Mouse (Mus musculus) heart, postnatal 0 days (tissue): ENCODE data around the gene Cep164. TPM values are rescaled to one million over a fixed set of nuclear protein-coding genes. Genes with fewer than 3 reads are reported as not detected.

Experiments used
- ATAC-seq: fragments of 200-750 bp; cut with Nextera tagmentation; 2 replicates; pipeline ENCODE4 v1.8.0; 2017; ENCODE audit warnings: low read depth, moderate number of reproducible peaks, moderate library complexity; ENCODE audit not compliant: insufficient read depth
- DNase-seq: peaks from one replicate; pipeline ENCODE4 v3.0.0-alpha.2; 2016; ENCODE audit warnings: low spot score
- H3K27ac ChIP-seq: fragments of 300-500 bp; sonication (generic); 2 replicates; pipeline ENCODE4 v1.5.1; 2014; ENCODE audit warnings: low read depth, mild to moderate bottlenecking
- H3K27me3 ChIP-seq: fragments of 300-500 bp; sonication (generic); 2 replicates; pipeline ENCODE4 v1.6.1; 2014; ENCODE audit warnings: low read length, mixed read lengths; ENCODE audit not compliant: control insufficient read depth, insufficient read depth
- H3K36me3 ChIP-seq: fragments of 300-500 bp; sonication (generic); replicated peaks from 2 replicates; pipeline ENCODE4 v1.6.1; 2014; ENCODE audit warnings: low read length, mixed read lengths; ENCODE audit not compliant: control insufficient read depth, insufficient read depth
- H3K4me1 ChIP-seq: fragments of 300-500 bp; sonication (generic); 2 replicates; pipeline ENCODE4 v1.6.1; 2014; ENCODE audit warnings: antibody characterized with exemption; ENCODE audit not compliant: control insufficient read depth, insufficient read depth
- H3K4me2 ChIP-seq: fragments of 300-500 bp; sonication (generic); 2 replicates; pipeline ENCODE4 v1.6.1; 2014; ENCODE audit warnings: low read depth, mild to moderate bottlenecking, low read length, moderate library complexity
- H3K4me3 ChIP-seq: fragments of 300-500 bp; sonication (generic); 2 replicates; pipeline ENCODE4 v1.5.1; 2014; ENCODE audit warnings: low read depth, low read length
- H3K9ac ChIP-seq: fragments of 300-500 bp; sonication (generic); replicated peaks from 2 replicates; pipeline ENCODE4 v1.6.1; 2014; ENCODE audit warnings: low read depth, low read length, mixed read lengths
- H3K9me3 ChIP-seq: fragments of 300-500 bp; sonication (generic); replicated peaks from 2 replicates; pipeline ENCODE4 v1.6.1; 2016; ENCODE audit warnings: low read length; ENCODE audit not compliant: control insufficient read depth
- CTCF ChIP-seq: IDR thresholded peaks from 2 replicates; pipeline ENCODE4 v1.5.1; 2016; ENCODE audit warnings: antibody characterized with exemption, control low read depth, low read depth
- EP300 ChIP-seq: IDR thresholded peaks from 2 replicates; pipeline ENCODE4 v1.6.1; 2016; ENCODE audit warnings: antibody characterized with exemption, low read depth
- WGBS: fragments of 180-500 bp; shearing (Covaris S2); extraction: QIAGEN DNeasy Blood & Tissue Kit; methylation state at CpG from one replicate; pipeline ENCODE4 v1.1.7; 2014; 5-methylcytosine and 5-hydroxymethylcytosine counted together
- polyA plus RNA-seq: library from polyadenylated mRNA; unstranded; fragments of >200 nt; fragmentation: Nextera tagmentation; extraction: Ambion mirVana; gene quantifications from 2 replicates; pipeline ENCODE4 v1.2.1, GENCODE M21; 2015
- total RNA-seq: library from RNA; depleted of rRNA; stranded (reverse); fragments of >200 nt; gene quantifications from 2 replicates; pipeline ENCODE4 v1.2.3, GENCODE M21; 2014; ENCODE audit warnings: low replicate concordance

Gene Cep164
- total and polyA plus RNA-seq, 2 experiments from 2014 or later, result 7.0 to 29.8 TPM

DNA sequence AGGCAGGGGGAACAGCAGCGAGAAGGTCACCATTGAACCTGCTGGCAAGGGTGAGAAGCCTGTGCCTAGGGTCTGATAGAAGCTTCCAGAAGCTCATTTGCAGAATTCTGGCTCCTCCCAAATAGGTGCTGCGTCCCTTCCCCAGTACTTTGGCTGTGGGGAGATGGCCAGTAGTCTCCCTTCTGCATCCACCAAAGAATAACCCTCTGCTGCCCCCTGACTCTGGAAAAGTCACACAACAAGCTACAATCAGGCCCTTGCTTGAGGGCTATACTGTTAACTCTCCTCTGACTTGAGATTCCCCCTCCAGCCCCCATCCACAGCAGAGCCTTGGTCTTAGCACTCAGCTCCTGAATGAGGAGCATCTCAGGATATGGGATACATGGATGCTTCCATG lies 87.9 kb downstream of the Cep164 start:
- TF ChIP-seq EP300 (no peak), CTCF (peak; percentile 41; the same call in 1 of the 2 replicates)
- 74% methylated on average over 2 of the region's 2 CpGs for WGBS
- DNase-seq (no peak), ATAC-seq (no peak)
- no peaks in the 10 kb centered on the region for H3K9me3 ChIP-seq
- H3K4me2 ChIP-seq, result no peak overlapping the region
- H3K27ac ChIP-seq, result no peak overlapping the region
- H3K27me3 ChIP-seq, result peaks cover 19% of the 10 kb centered on the region
- no peak overlapping the region for H3K9ac ChIP-seq
- no peak overlapping the region for H3K4me3 ChIP-seq
- H3K36me3 ChIP-seq, result no peaks in the 10 kb centered on the region
- no peaks in the 10 kb centered on the region for H3K4me1 ChIP-seq

DNA sequence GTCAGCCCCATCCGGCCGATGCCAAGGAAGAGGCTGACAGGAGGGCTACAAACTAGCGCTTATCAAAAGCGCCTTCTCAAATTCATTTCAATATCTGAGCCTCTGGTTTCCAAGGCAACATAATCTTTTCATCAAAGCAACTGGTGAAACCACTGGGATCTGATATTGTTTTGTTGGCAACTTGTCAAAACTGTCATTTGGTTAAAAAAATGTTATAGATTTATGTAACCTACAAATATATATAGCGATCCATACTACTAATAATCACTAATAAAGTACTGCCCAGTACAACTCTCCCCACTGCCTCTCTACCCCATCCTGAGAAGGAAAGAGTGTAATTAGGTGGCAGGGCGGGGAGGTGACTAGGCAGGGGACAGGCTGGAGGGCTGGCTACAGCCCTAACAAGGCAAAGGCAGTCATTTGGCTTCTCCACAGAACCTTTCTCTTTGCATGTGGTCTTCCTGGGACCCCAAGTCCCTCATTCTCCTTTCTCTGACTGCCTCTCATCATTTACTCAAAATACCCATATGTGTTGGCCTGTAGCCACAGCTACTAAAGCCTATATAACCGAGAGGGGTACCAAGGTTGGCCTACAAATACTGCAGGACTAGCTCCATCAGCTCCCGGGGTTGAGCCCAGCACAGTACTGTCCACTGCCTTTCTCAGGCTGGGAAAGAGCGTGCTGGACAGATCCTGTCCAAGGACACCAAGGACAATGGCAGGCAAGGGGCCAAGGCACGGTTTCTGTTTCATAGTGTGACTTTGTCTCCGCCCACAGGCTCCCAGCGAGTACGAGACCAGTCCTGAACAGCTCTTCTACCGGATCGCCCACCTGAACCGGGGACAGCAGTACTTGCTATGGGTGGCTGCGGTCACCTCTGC lies 88.5 kb downstream of the Cep164 start:
- Histone ChIP-seq H3K36me3 (no peaks in the 10 kb centered on the region), H3K9ac (no peak overlapping the region), H3K4me2 (no peak overlapping the region), H3K4me1 (no peaks in the 10 kb centered on the region), H3K27ac (no peak overlapping the region), H3K27me3 (peaks cover 19% of the 10 kb centered on the region), H3K4me3 (no peak overlapping the region), H3K9me3 (no peaks in the 10 kb centered on the region)
- DNase-seq (peak; percentile 71), ATAC-seq (peak; percentile 74)
- peak; percentile 25; the same call in 1 of the 2 replicates for TF ChIP-seq CTCF
- no peak for TF ChIP-seq EP300
- WGBS, result 53% methylated on average over 17 of the region's 17 CpGs

DNA sequence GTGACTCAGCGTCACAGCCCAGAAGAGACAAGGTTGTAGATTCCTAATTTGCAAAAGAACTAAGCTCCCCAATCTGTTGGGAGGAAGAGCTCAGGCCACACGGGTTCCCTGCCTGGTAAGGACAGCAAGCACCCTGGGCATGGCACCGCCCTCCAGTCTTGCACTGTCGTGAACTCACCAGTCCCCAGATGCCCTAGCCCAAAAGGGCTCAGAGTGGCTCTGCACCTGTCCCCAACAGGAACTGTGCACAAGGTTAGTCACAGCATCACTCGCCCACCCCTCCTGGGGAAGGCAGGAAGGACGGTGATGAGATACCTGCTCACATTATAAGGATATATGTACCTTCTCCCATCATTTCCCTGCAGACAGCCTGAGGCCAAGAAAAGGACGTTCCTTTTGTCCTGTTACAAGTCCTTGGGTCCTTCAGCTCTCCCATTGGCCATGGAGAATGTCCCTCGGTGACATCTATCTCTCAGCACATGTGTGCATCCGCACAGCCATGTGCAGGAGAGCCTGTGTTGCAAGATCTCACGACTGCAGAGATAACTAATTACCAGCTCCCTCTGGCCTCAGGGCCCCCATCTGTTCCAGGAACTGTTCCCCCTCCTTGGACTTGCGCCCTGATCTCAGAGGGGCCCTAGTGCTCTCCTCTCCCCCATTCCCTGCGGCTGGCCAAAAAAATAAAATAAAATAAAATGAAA lies 89.3 kb downstream of the Cep164 start:
- H3K4me2 ChIP-seq, result no peak overlapping the region
- no peak overlapping the region for H3K9ac ChIP-seq
- TF ChIP-seq EP300 (no peak), CTCF (no peak)
- H3K36me3 ChIP-seq, result no peaks in the 10 kb centered on the region
- ATAC-seq (no peak), DNase-seq (no peak)
- H3K9me3 ChIP-seq, result no peaks in the 10 kb centered on the region
- 62% methylated on average over 12 of the region's 12 CpGs for WGBS
- peaks cover 19% of the 10 kb centered on the region for H3K27me3 ChIP-seq
- H3K27ac ChIP-seq, result no peak overlapping the region
- no peak overlapping the region for H3K4me3 ChIP-seq
- no peaks in the 10 kb centered on the region for H3K4me1 ChIP-seq

DNA sequence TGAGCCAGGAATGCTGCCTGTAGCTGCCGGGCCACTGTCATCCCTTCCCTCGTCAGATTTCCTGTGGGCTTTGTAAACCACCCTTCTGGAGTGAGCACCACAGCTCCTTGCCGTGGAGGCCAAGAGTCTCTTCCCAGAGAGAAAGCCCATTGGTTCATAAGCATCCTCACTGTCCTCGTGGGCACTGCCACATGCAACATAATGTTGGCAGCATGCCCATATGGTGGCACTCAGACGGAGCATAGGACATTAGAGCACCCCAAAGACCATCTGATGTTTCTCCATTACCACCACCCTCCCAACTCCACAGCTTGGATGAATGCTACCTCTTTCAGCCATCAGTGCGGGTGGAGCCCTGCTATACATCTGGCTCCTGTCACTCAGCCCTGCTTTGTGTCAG lies 95.2 kb downstream of the Cep164 start:
- no peak overlapping the region for H3K4me2 ChIP-seq
- no peak overlapping the region for H3K27ac ChIP-seq
- H3K4me3 ChIP-seq, result no peak overlapping the region
- no peaks in the 10 kb centered on the region for H3K4me1 ChIP-seq
- 36% methylated on average over 6 of the region's 6 CpGs for WGBS
- TF ChIP-seq EP300, result no peak
- no peak for TF ChIP-seq CTCF
- no peaks in the 10 kb centered on the region for H3K9me3 ChIP-seq
- no peaks in the 10 kb centered on the region for H3K36me3 ChIP-seq
- DNase-seq (no peak), ATAC-seq (no peak)
- no peaks in the 10 kb centered on the region for H3K27me3 ChIP-seq
- H3K9ac ChIP-seq, result no peak overlapping the region

DNA sequence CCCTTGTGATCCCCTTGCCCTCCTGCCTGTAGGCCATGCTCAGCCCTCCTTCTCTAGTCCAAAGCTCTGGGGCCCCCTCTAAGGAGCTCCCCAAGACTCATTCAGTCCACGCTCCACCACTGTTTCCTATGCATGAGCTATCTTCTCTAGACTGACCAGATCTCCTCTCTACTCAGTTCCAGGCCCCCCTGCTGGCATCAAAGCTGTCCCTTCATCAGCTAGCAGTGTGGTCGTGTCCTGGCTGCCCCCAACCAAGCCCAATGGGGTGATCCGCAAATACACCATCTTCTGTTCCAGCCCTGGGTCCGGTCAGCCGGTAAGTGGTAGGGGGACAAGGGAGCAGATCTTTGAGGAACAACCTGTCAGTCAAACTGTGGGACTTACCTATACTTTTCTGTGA lies 96.6 kb downstream of the Cep164 start:
- DNase-seq (no peak), ATAC-seq (no peak)
- Histone ChIP-seq H3K9ac (no peak overlapping the region), H3K9me3 (no peaks in the 10 kb centered on the region), H3K4me3 (no peak overlapping the region), H3K36me3 (no peaks in the 10 kb centered on the region), H3K27ac (no peak overlapping the region), H3K4me1 (no peaks in the 10 kb centered on the region), H3K27me3 (no peaks in the 10 kb centered on the region), H3K4me2 (no peak overlapping the region)
- WGBS, result 77% methylated on average over 5 of the region's 5 CpGs
- TF ChIP-seq CTCF (no peak), EP300 (no peak)
